Comparison of ENCODE assay signal across 23 mouse cellular contexts in the genomic region with DNA sequence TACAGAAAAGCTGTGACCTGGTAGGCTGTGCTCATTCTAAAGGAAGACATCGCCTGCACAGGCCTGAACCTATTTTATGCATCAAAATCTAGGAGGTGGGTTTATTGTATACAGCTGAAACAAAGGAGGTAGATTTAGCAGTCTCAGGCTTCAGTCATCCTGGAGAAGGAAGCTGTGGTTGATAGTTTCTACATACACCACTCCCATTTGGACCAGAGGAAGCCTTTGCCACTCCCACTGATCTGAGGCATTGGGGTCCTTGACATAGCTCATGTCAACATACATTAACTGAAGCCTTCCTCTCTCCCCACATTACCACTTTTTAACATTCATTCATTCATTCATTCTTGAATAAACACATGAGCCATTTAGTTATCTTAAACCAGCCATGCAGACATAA.
"Had no signal": no experiment of that assay in that cellular context is flagged by ENCODE, and none has a peak within 500 bp of the region (broad histone marks: within the 10 kb centered on the region; RNA-seq: fewer than 3 reads in every experiment).

No protein-coding gene starts in this region.

- H3K9me3 ChIP-seq: liver, embryonic 15.5 days; lung, embryonic 15.5 days; megakaryocyte, embryonic 14.5 days; neural tube, embryonic 13.5 days; neural tube, embryonic 15.5 days; stomach, embryonic 15.5 days had no signal

- H3K27ac ChIP-seq: liver, embryonic 15.5 days; lung, embryonic 15.5 days; macrophage; neural tube, embryonic 13.5 days; neural tube, embryonic 15.5 days; stomach, embryonic 15.5 days; stomach, postnatal 0 days had no signal

- H3K4me1 ChIP-seq: neural tube, embryonic 13.5 days; neural tube, embryonic 15.5 days had no signal

- H3K4me2 ChIP-seq: liver, embryonic 15.5 days; lung, embryonic 15.5 days; midbrain, embryonic 11.5 days; neural tube, embryonic 13.5 days; neural tube, embryonic 15.5 days; stomach, embryonic 15.5 days had no signal

- DNase-seq: liver, postnatal 0 days; lung, adult 2 months; lung, postnatal 14 days; lung, postnatal 36 days; midbrain, embryonic 14.5 days; retina, postnatal 1 day; right cerebral cortex, adult 18-20 months; right cerebral cortex, postnatal 25 days; right cerebral cortex, postnatal 4 days; thymus, adult 2 months; thymus, postnatal 25 days had no signal

- ATAC-seq: lung, postnatal 0 days; midbrain, embryonic 16.5 days had no signal

- H3K4me3 ChIP-seq: liver, embryonic 15.5 days; lung, embryonic 15.5 days; megakaryocyte, embryonic 14.5 days; myocyte; neural tube, embryonic 13.5 days; neural tube, embryonic 15.5 days; stomach, embryonic 15.5 days had no signal

- H3K9ac ChIP-seq: liver, embryonic 15.5 days; liver, postnatal 0 days; lung, embryonic 15.5 days; neural tube, embryonic 13.5 days; neural tube, embryonic 15.5 days; stomach, embryonic 15.5 days had no signal

- H3K36me3 ChIP-seq: liver, embryonic 15.5 days; lung, embryonic 15.5 days; neural tube, embryonic 13.5 days; neural tube, embryonic 15.5 days; stomach, embryonic 15.5 days had no signal

- H3K27me3 ChIP-seq: liver, embryonic 15.5 days; lung, embryonic 15.5 days; megakaryocyte, embryonic 14.5 days; neural tube, embryonic 13.5 days; neural tube, embryonic 15.5 days; stomach, embryonic 15.5 days had no signal
